Mouse (Mus musculus) adrenal gland, postnatal 14 days (tissue): ENCODE measurements at regions not wholly inside any gene's neighbourhood (a gene's known extent, or its start where the extent isn't known, plus 50 kb on each side); places are given as distances from the start of the nearest gene placed in this dataset.

Experiments used
- DNase-seq: peaks from one replicate; pipeline ENCODE4 v3.0.0; 2021; ENCODE audit warnings: mixed read lengths

GRCm38 (mm10) chr3:38130088-38130487 lies 354.6 kb downstream of the Ankrd50 start:
- DNase-seq = peak; percentile 45

- DNase-seq = no peak
These were observed 355.5 kb downstream of the Ankrd50 start for GRCm38 (mm10) chr3:38129167-38129500.

GRCm38 (mm10) chr3:38128486-38129166 lies 356.0 kb downstream of the Ankrd50 start:
- DNase-seq = peak; percentile 47

GRCm38 (mm10) chr3:38116071-38116787 lies 368.4 kb downstream of the Ankrd50 start:
- DNase-seq = no peak

- no peak for DNase-seq
These were observed 372.1 kb downstream of the Ankrd50 start for GRCm38 (mm10) chr3:38112568-38112967.

GRCm38 (mm10) chr3:38105022-38105857 lies 379.4 kb downstream of the Ankrd50 start:
- no peak for DNase-seq

- no peak for DNase-seq
These were observed 380.1 kb upstream of the Gm5148 start for GRCm38 (mm10) chr3:38104418-38104817.

GRCm38 (mm10) chr3:38102985-38103384 lies 378.7 kb upstream of the Gm5148 start:
- DNase-seq = no peak

GRCm38 (mm10) chr3:38102181-38102580 lies 377.9 kb upstream of the Gm5148 start:
- DNase-seq = no peak

GRCm38 (mm10) chr3:38094370-38094979 lies 370.2 kb upstream of the Gm5148 start:
- peak; percentile 42 for DNase-seq

GRCm38 (mm10) chr3:38084548-38084947 lies 360.3 kb upstream of the Gm5148 start:
- no peak for DNase-seq

GRCm38 (mm10) chr3:38082386-38082785 lies 358.1 kb upstream of the Gm5148 start:
- no peak for DNase-seq

- no peak for DNase-seq
These were observed 352.5 kb upstream of the Gm5148 start for GRCm38 (mm10) chr3:38076835-38077234.

- no peak for DNase-seq
These were observed 349.7 kb upstream of the Gm5148 start for GRCm38 (mm10) chr3:38073946-38074345.

GRCm38 (mm10) chr3:38055627-38056026 lies 331.3 kb upstream of the Gm5148 start:
- no peak for DNase-seq

- peak; percentile 13 for DNase-seq
These were observed 328.7 kb upstream of the Gm5148 start for GRCm38 (mm10) chr3:38052941-38053340.

GRCm38 (mm10) chr3:38051748-38052147 lies 327.5 kb upstream of the Gm5148 start:
- no peak for DNase-seq

GRCm38 (mm10) chr3:38050856-38051255 lies 326.6 kb upstream of the Gm5148 start:
- no peak for DNase-seq

GRCm38 (mm10) chr3:38050366-38050765 lies 326.1 kb upstream of the Gm5148 start:
- no peak for DNase-seq

- peak; percentile 12 for DNase-seq
These were observed 325.0 kb upstream of the Gm5148 start for GRCm38 (mm10) chr3:38049290-38049689.

- no peak for DNase-seq
These were observed 323.2 kb upstream of the Gm5148 start for GRCm38 (mm10) chr3:38047445-38047844.

GRCm38 (mm10) chr3:38046611-38047010 lies 322.3 kb upstream of the Gm5148 start:
- DNase-seq = no peak

GRCm38 (mm10) chr3:38045989-38046388 lies 321.7 kb upstream of the Gm5148 start:
- peak; percentile 17 for DNase-seq
